In the genomic region with DNA sequence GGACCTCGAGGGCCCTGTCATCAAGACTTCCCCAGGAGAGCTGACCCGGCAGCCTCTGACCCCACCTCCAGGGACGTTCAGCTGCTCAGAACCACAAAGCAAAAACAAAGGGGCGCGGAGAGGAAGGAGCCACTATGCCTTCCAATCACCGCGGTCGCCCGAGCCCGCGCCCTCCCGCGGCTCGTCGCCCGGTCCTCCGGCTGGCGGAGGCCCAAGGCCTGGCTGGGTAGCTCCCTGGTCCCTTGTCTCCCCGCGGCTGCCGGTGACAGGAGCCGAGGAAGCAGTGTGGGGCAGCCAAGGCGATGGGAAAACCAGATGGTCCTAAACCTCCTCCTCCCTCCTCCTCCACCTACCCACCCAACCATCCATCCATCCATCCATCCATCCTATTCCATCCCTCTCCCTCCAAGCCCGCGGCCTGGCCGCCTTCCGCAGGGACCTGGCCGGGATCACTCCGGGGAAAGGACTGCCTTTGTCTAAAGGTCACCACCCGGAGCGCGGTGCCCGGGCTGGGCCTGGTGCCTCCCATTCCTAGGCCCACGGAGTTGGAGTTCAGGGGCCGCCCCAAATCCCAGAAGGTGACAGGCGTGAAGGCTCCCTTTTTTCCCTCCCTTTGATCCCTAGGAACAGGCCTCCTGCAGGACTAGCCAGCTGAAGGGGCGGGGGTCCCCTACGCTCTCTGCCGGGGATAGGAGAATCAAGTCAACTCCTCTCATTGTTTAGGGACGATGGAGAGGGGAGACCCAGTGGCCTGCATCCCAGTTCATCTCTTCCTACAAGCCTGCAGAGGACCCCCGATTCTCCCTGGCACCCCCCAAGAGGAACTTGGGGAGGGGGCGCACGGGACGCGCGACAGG, we compare ENCODE assay signal across 8 mouse cellular contexts. TPM values are rescaled to one million over a fixed set of nuclear protein-coding genes. Genes with fewer than 3 reads are reported as not detected.
DNase-seq lines count a peak whose midpoint lies in the region; ATAC-seq and TF ChIP-seq lines count a peak whose summit lies in the region.

No protein-coding gene starts in this region.

- DNase-seq in 3T3-L1 (ENCODE audit: low read depth, low spot score) = peak; percentile 53
- peak; percentile 80 for DNase-seq in adrenal gland, postnatal 25 days
- peak; percentile 61 for DNase-seq in embryonic facial prominence, embryonic 14.5 days (ENCODE audit: low spot score)
- peak; percentile 84 to 87 for DNase-seq in heart, adult 9 months (ENCODE audit: low spot score in 2 of 2)
- DNase-seq in kidney, adult 9 months = peak; percentile 86
- DNase-seq in liver = peak; percentile 70
- DNase-seq in midbrain, postnatal 0 days (ENCODE audit: low spot score) = peak; percentile 67
- peak; percentile 77 to 88 for DNase-seq in spleen, postnatal 4 days (ENCODE audit: low spot score in 2 of 2)

- 0% methylated on average over 28 of the region's 46 CpGs for WGBS in embryonic facial prominence, embryonic 14.5 days
- WGBS in midbrain, postnatal 0 days = under 1% methylated on average over 42 of the region's 46 CpGs

- H3K9me3 ChIP-seq in embryonic facial prominence, embryonic 14.5 days (ENCODE audit: control insufficient read depth, low read length) = no peaks in the 10 kb centered on the region
- H3K9me3 ChIP-seq in midbrain, postnatal 0 days (ENCODE audit: low read length) = no peaks in the 10 kb centered on the region

- H3K9ac ChIP-seq in embryonic facial prominence, embryonic 14.5 days (ENCODE audit: low read depth, low read length) = peak overlapping the region; percentile 97
- H3K9ac ChIP-seq in midbrain, postnatal 0 days (replicated peaks; ENCODE audit: low read length, poor library complexity, severe bottlenecking) = peak overlapping the region; percentile 98

- H3K4me2 ChIP-seq in embryonic facial prominence, embryonic 14.5 days (ENCODE audit: low read depth, low read length) = peak overlapping the region; percentile 63
- H3K4me2 ChIP-seq in midbrain, postnatal 0 days (ENCODE audit: low read depth, low read length, poor library complexity, severe bottlenecking) = peak overlapping the region; percentile 80

- H3K27ac ChIP-seq in embryonic facial prominence, embryonic 14.5 days (replicated peaks; ENCODE audit: low read depth, low read length) = peak overlapping the region; percentile 96
- H3K27ac ChIP-seq in midbrain, postnatal 0 days (ENCODE audit: low read depth, low read length) = peak overlapping the region; percentile 100

- H3K36me3 ChIP-seq in embryonic facial prominence, embryonic 14.5 days (ENCODE audit: control insufficient read depth, insufficient read depth, low read length) = peaks cover 7% of the 10 kb centered on the region; the same call in 1 of the 2 replicates
- 0 out of 2 replicates have a peak, but pooled peaks cover 2% of the 10 kb centered on the region for H3K36me3 ChIP-seq in midbrain, postnatal 0 days (ENCODE audit: insufficient read depth, low read length)

- TF ChIP-seq CTCF in midbrain, postnatal 0 days (IDR thresholded peaks at IDR 0.05) = no peak

- peak; percentile 6; the same call in 1 of the 2 replicates for ATAC-seq in embryonic facial prominence, embryonic 14.5 days (ENCODE audit: low read depth)
- ATAC-seq in midbrain, postnatal 0 days (ENCODE audit: low FRiP score) = peak; percentile 17; the same call in 1 of the 2 replicates

- H3K4me3 ChIP-seq in embryonic facial prominence, embryonic 14.5 days (ENCODE audit: low read depth, low read length) = peak overlapping the region; percentile 90
- H3K4me3 ChIP-seq in midbrain, postnatal 0 days (ENCODE audit: low read depth, low read length) = peak overlapping the region; percentile 85

- no peaks in the 10 kb centered on the region for H3K27me3 ChIP-seq in embryonic facial prominence, embryonic 14.5 days (replicated peaks; ENCODE audit: control insufficient read depth, insufficient read depth, low read length)
- no peaks in the 10 kb centered on the region for H3K27me3 ChIP-seq in midbrain, postnatal 0 days (ENCODE audit: insufficient read depth, low read length)

- H3K4me1 ChIP-seq in embryonic facial prominence, embryonic 14.5 days (ENCODE audit: control insufficient read depth, insufficient read depth, low read length) = peaks cover 43% of the 10 kb centered on the region
- H3K4me1 ChIP-seq in midbrain, postnatal 0 days (ENCODE audit: insufficient read depth, low read length) = peaks cover 21% of the 10 kb centered on the region; the same call in 1 of the 2 replicates

RNA-seq across cellular contexts. Expression of a gene that starts 1.0 kb away (rescaled TPM):
- 14.0 and 22.5 TPM in 2 replicates for total RNA-seq in adrenal gland, postnatal 25 days (2021)
- 6.7 and 7.7 TPM in 2 replicates for polyA plus RNA-seq in embryonic facial prominence, embryonic 14.5 days (2014; fragmentation: Nextera tagmentation; extraction: Ambion mirVana)
- total RNA-seq in midbrain, postnatal 0 days (2014; rRNA removed) = 6.3 and 7.0 TPM in 2 replicates
- polyA plus RNA-seq in midbrain, postnatal 0 days (2015; fragmentation: Nextera tagmentation; extraction: Ambion mirVana) = 3.1 and 4.1 TPM in 2 replicates

RNA-seq across cellular contexts. Expression of a gene that starts 14.9 kb away (rescaled TPM):
- total RNA-seq in adrenal gland, postnatal 25 days (2021) = 0.21 TPM in 1 of 2 replicates, not detected in the other
- 0.07 and 0.24 TPM in 2 replicates for polyA plus RNA-seq in embryonic facial prominence, embryonic 14.5 days (2014; fragmentation: Nextera tagmentation; extraction: Ambion mirVana)
- 0.14 and 0.33 TPM in 2 replicates for total RNA-seq in midbrain, postnatal 0 days (2014; rRNA removed)
- polyA plus RNA-seq in midbrain, postnatal 0 days (2015; fragmentation: Nextera tagmentation; extraction: Ambion mirVana) = 0.15 TPM in 2 replicates

RNA-seq across cellular contexts. Expression of a gene that starts 51.5 kb away (rescaled TPM):
- total RNA-seq in adrenal gland, postnatal 25 days (2021) = 137 and 149 TPM in 2 replicates
- 190 and 203 TPM in 2 replicates for polyA plus RNA-seq in embryonic facial prominence, embryonic 14.5 days (2014; fragmentation: Nextera tagmentation; extraction: Ambion mirVana)
- total RNA-seq in midbrain, postnatal 0 days (2014; rRNA removed) = 375 and 403 TPM in 2 replicates
- 236 and 258 TPM in 2 replicates for polyA plus RNA-seq in midbrain, postnatal 0 days (2015; fragmentation: Nextera tagmentation; extraction: Ambion mirVana)

Comparison
In these comparisons a context has a peak if more than half of its experiments do, and no peak if none do; other contexts are left out.
1. Peak in every context shown above with its lines: DNase-seq, ATAC-seq, H3K4me3 ChIP-seq and H3K27ac ChIP-seq.